Mouse (Mus musculus) c-Kit-positive CD71-negative TER-119-negative erythroid progenitor cells, embryonic 14.5 days (primary cell): Measurements from ENCODE around the gene Cryba4.

ENCODE experiments used
- DNase-seq: peaks from one replicate; pipeline ENCODE4 v3.0.0-alpha.2; 2013; ENCODE audit warnings: low read depth

Gene Cryba4

DNA sequence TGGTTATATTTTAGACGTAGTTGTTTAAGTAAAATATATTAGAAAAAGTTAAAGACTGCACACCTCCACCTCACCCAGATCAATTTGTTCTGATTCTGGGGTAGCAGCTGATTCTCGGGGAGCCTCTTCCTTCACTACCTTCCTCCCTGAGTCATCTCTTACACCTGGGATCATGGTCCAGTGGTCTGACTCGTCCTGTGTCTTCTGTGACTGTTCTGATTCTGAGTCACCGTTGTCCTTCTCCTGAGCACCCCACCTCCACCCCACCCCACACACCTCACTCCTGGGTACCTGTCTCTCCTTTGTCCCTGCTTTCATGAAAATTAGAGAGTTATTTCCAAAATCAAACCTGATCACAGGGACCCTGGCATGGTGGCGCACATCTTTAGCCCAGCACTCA lies 12.8 kb upstream of the Cryba4 start:
- no peak for DNase-seq

GRCm38 (mm10) chr5:112264099-112264498 lies 11.8 kb upstream of the Cryba4 start:
- no peak for DNase-seq

- DNase-seq: no peak
Observed at GRCm38 (mm10) chr5:112260818-112261217, 8.5 kb upstream of the Cryba4 start.

DNA sequence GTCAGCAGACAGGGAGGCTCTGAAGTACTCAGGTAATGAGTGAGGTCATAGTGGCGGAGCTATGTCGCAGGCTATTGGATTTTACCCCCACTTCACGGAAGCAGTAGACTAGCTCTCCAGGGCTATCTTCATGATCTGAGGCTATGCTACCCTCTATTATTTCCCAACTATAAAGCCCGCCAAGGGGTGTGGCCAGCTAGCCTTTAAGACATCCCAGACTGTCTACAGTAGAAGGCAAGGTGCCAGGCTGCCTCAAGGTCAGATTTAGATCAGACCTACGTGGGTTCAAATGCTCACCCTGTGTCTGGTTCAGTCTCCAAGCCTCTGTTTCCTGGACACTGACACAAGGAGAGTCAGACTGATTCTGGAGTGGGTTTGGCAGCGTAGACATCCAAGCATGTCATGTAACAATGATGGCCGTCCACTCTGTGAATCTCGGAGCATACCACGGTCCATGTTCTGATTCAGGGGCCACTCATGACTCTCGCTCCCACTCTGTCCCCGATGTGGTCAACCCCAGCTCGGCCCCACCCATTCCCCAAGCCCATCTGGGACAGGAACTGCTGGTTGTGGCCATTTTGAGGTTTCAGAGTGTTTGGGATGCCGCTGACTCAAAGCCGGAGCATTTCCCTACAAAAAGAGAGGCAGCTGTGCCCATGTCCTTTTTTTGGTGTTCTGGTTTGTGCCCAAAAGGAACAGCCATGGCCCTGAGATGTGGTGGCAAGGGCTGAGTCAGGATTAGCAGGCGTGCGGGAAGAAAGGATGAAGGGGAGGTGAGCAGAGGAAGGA lies 7.7 kb upstream of the Cryba4 start:
- no peak for DNase-seq

GRCm38 (mm10) chr5:112257896-112258295 lies 5.6 kb upstream of the Cryba4 start:
- DNase-seq: no peak

GRCm38 (mm10) chr5:112256457-112256856 lies 4.1 kb upstream of the Cryba4 start:
- DNase-seq: no peak

GRCm38 (mm10) chr5:112255426-112255825 lies 3.1 kb upstream of the Cryba4 start, which contains the start of gene Crybb1:
Gene Crybb1, plus strand, starts transcription at chr5:112255815.
- no peak for DNase-seq

DNA sequence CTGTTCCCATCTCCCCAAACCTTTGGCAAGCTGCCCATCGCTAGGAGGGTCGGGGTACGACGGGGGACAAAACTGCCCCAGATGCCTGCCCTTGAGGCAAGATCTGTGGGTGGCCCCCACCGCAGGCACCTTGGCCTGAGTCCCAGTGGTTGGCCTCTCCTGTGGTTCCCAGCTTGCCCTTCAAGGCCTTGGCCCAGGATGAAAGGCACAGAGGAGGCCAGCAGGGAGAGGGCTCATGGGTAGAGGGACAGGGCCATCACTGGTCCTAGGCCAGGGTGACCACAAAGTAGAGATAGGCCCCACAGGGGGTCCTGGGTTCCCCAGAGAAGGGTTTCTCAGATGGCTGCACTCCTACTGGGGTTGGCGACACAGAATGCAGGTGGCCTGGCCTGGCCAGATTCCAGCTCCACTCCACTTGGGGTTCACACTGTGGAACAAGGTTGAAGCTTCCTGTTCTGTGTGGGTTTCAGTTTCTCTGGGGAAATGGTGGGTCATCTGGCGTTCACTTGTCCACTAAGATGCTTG lies 2.0 kb upstream of the Cryba4 start:
- DNase-seq: no peak

- no peak for DNase-seq
Observed at GRCm38 (mm10) chr5:112253169-112253568, 851 bp upstream of the Cryba4 start.

DNA sequence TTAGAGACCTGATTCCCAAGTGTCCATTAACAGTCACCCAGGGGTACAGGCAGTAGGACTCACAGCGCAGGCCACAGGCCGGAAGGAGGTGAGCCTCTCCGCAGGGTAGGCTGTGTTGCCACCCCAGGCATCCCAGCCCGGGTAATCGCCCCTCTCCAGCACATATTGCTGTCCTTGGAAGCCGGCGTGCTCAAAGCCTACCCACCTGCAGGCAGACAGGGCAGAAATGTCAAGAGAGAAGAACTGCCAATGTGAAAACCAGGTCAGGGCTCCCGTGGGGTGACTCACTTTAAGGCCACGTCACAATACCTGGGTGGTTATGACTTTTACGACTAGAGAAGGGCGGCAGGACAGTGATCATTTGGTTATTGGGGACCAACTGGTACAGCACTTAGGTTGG lies 3.2 kb downstream of the Cryba4 start:
- DNase-seq: no peak

DNA sequence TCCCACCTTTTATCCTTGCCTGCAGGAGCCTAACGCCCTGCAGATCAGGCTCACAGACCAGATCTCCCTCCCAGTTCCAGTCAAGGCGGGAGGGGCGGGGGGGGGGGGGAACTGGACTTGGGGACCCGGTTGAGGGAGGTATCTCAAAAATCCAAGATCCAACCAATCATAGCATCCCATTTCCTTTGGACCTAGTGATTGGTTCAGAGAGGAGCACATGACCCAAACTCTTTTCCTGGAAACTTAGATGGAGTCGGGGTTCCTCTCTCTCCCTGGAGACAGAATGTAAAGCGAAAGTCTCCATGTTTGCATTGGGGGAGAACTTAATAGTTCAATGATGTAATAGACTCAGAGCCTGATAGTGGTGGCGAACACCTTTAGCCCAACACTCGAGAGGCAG lies 4.9 kb downstream of the Cryba4 start:
- no peak for DNase-seq

GRCm38 (mm10) chr5:112244890-112245615 lies 7.3 kb downstream of the Cryba4 start:
- DNase-seq: no peak

- no peak for DNase-seq
Observed at GRCm38 (mm10) chr5:112244275-112244562, 8.1 kb downstream of the Cryba4 start.

GRCm38 (mm10) chr5:112243539-112244274 lies 8.6 kb downstream of the Cryba4 start:
- no peak for DNase-seq

DNA sequence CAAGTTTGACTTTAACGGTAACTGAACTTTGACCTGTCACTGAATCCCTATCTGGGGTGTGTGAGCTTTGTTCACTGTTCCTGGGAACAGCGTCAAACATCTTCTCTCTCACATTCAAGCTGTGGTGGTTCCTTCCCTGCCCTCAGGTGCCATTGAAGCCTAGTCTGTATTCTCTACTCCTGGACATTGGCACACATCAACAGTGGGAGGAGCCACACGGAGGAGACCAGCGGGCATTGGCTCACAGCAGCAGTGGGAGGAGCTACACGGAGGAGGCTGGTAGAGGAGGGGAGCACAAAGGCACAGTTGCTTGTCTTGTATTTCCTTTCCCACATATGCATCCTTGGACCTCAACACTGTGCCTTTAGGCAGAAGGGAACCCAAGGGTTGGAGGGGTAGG lies 9.3 kb downstream of the Cryba4 start:
- no peak for DNase-seq

DNA sequence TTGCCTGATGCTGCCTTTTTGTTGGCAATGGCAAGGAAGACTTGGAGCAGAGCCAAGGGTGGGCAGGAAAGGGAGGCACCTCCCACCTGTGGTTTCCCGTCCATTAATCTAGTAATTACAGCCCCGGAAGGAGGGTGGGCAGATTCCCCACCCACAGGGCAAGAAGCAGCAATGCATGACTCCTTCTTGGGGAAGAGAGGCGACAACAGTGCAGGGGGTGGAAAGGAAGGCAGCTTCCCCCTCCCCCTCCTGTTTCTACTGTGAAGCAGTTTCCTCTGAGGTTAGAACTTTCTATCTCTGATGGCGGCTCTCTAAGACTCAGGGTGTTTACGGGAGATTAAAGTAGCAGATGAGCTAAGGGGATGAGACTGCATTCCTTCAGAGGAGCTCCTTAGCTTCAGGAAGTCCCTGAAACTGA lies 9.9 kb downstream of the Cryba4 start:
- peak; percentile 53 for DNase-seq

GRCm38 (mm10) chr5:112241849-112242248 lies 10.5 kb downstream of the Cryba4 start:
- no peak for DNase-seq

- DNase-seq: peak; percentile 78
Observed at GRCm38 (mm10) chr5:112240761-112241160, 11.6 kb downstream of the Cryba4 start.

DNA sequence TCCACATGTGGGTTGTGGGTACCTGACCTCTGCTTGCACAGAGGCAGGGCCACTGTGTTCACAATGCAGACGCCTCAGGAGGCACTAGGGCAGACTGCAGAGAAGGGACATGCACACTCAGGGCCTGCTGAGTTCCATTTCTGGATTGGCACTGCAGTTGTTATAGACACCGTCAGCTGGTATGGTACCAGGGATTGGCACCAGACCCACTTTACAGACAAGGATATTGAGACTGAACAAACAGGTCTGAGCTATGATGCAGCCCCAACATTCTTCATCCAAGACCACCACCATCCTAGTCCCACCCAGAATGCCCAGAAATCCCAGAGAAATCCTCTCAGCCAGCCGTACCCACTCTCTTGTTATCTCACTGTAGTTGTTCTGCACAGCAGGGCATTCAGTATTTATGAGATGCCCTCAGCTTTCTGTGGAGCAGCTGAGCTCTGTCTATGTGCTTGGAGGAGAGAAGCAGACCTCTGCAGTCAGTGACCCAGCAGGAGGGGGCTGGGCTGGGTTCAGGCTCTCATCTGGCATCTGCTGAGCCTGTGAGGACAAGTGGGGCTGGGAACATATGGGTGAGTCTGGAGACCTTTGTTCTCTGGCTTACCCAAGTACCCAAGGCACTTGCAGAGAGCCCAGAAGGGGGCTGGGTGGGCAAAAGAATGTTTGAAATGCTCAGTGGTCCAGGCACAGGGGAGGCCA lies 13.4 kb downstream of the Cryba4 start:
- no peak for DNase-seq

DNA sequence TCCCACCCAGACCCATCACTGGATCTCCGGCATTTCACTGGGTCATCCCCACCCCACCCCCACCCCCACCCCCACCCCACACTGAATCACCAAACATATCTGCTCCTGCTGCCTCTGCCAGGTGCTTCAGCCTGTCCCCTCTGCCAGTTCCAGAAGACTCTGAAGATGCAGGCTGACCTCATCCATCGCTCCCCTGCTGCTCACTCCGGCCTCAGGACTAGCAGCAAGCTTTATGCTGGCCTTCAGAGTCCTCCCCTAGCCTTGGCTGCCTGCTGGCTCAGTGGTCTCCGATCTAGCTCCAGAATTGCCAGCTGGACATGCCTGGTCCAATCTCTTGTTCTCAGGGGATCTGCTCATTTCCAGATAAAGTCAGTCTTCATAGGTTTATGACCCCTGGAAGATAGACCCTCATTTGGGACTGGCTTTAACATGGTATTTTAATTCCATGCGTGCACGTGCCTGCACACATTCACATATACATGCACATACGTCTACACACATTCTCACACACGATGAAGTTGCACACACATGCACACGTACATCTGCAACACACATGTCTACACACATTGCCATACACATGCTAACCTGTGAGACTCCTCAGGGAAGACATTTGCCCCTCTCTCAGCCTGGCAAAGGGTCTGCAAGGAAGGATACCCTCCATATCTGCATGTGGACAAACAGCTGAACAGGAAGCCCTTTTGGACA lies 14.3 kb downstream of the Cryba4 start:
- no peak for DNase-seq

DNA sequence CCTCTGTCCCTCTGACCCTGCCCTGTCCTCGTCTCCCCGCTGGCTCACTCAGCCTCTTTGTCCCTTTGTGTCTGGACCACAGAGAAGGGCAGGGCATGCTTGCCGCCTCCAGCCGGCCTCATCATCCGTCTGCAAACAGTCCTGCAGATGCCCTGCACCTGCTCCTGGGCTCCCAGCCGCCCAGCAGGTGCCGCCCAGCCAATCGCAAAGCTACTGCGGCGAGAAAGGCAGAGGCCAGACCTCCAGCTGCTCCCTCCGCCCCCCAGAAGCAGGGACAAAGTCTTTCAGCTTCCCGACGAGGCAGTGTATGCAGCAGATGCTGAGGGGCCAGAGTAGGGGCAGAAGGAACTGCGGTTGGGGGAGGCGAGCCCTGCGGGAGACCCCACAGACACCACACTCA lies 14.9 kb downstream of the Cryba4 start:
- no peak for DNase-seq
